Mouse (Mus musculus): ENCODE measurements around the gene Hecw2.

Hecw2 gene

GRCm38 (mm10) chr1:53882480-53882879, 312.5 kb downstream of the Hecw2 start:
- no peak for DNase-seq

- DNase-seq: no peak
These were observed 319.0 kb downstream of the Hecw2 start for GRCm38 (mm10) chr1:53875919-53876318.

GRCm38 (mm10) chr1:53867316-53867715, 327.7 kb downstream of the Hecw2 start:
- no peak for DNase-seq

GRCm38 (mm10) chr1:53866374-53866902, 328.5 kb downstream of the Hecw2 start:
- no peak for DNase-seq

- no peak for DNase-seq
These were observed 330.9 kb downstream of the Hecw2 start for GRCm38 (mm10) chr1:53864046-53864445.

GRCm38 (mm10) chr1:53860611-53861010, 334.4 kb downstream of the Hecw2 start:
- no peak for DNase-seq

GRCm38 (mm10) chr1:53859175-53859574, 335.8 kb downstream of the Hecw2 start:
- DNase-seq: no peak

- DNase-seq: no peak
These were observed 338.4 kb downstream of the Hecw2 start for GRCm38 (mm10) chr1:53856501-53857103.

- DNase-seq: no peak
These were observed 339.2 kb downstream of the Hecw2 start for GRCm38 (mm10) chr1:53855732-53856131.

GRCm38 (mm10) chr1:53852086-53852610, 342.8 kb downstream of the Hecw2 start:
- DNase-seq: no peak

GRCm38 (mm10) chr1:53851334-53851733, 343.6 kb downstream of the Hecw2 start:
- peak; percentile 53 for DNase-seq

GRCm38 (mm10) chr1:53850891-53851290, 344.1 kb downstream of the Hecw2 start:
- no peak for DNase-seq

GRCm38 (mm10) chr1:53846665-53847237, 348.2 kb downstream of the Hecw2 start:
- DNase-seq: no peak

GRCm38 (mm10) chr1:53845854-53846253, 349.1 kb downstream of the Hecw2 start:
- DNase-seq: no peak

- no peak for DNase-seq
These were observed 349.9 kb downstream of the Hecw2 start for GRCm38 (mm10) chr1:53844914-53845612.

- DNase-seq: no peak
These were observed 350.6 kb downstream of the Hecw2 start for GRCm38 (mm10) chr1:53844122-53844913.

GRCm38 (mm10) chr1:53843051-53843450, 351.9 kb downstream of the Hecw2 start:
- no peak for DNase-seq

GRCm38 (mm10) chr1:53841080-53841479, 353.9 kb downstream of the Hecw2 start:
- no peak for DNase-seq

GRCm38 (mm10) chr1:53839392-53839791, 355.6 kb downstream of the Hecw2 start:
- no peak for DNase-seq

GRCm38 (mm10) chr1:53838182-53838859, 356.6 kb downstream of the Hecw2 start:
- no peak for DNase-seq

- DNase-seq: no peak
These were observed 364.7 kb downstream of the Hecw2 start for GRCm38 (mm10) chr1:53830286-53830685.

- DNase-seq: no peak
These were observed 365.9 kb downstream of the Hecw2 start for GRCm38 (mm10) chr1:53829089-53829488.

All from kidney, adult 9 months (tissue).